In genomic region chr12:41486331-41486730, GRCm38 (mm10) we compare ENCODE assay signal across 8 mouse cellular contexts. TPM values are rescaled to one million over a fixed set of nuclear protein-coding genes. Genes with fewer than 3 reads are reported as not detected.
DNase-seq lines count a peak whose midpoint lies in the region; ATAC-seq and TF ChIP-seq lines count a peak whose summit lies in the region.

Gene Lrrn3, minus strand, starts transcription at chr12:41486431.

- no peak for TF ChIP-seq POLR2A in heart, adult 2 months (IDR thresholded peaks at IDR 0.05; ENCODE audit: insufficient read depth, low read depth, low read length)

- intact Hi-C loops in heart, adult 2 months (cut with DNase I), result loop anchor here (2.0 kb wide), 1 partner anchor 376 kb away; no protein-coding TSS in a partner anchor

- no peaks in the 10 kb centered on the region for H3K9me3 ChIP-seq in forebrain, embryonic 11.5 days (ENCODE audit: control insufficient read depth, low read length)
- H3K9me3 ChIP-seq in limb, embryonic 10.5 days (replicated peaks), result no peaks in the 10 kb centered on the region
- H3K9me3 ChIP-seq in stomach, postnatal 0 days (ENCODE audit: control insufficient read depth, low read length), result no peaks in the 10 kb centered on the region

- no peak for TF ChIP-seq CTCF in heart, adult 2 months (IDR thresholded peaks at IDR 0.05)
- TF ChIP-seq CTCF in stomach, postnatal 0 days (IDR thresholded peaks at IDR 0.05; ENCODE audit: low read depth), result no peak

- peak within 1 kb of the TSS; percentile 40 for H3K4me3 ChIP-seq in heart, adult 2 months
- H3K4me3 ChIP-seq in forebrain, embryonic 11.5 days (ENCODE audit: low read depth, low read length), result peak within 1 kb of the TSS; percentile 28
- H3K4me3 ChIP-seq in limb, embryonic 10.5 days, result peak within 1 kb of the TSS; percentile 47
- H3K4me3 ChIP-seq in stomach, postnatal 0 days (ENCODE audit: low read depth, low read length), result peak within 1 kb of the TSS; percentile 36

- H3K79me2 ChIP-seq in heart, adult 2 months (replicated peaks; ENCODE audit: control insufficient read depth, insufficient read depth, low read length), result no peaks in the 10 kb centered on the region

- peaks cover 1% of the 10 kb centered on the region; the same call in 1 of the 2 replicates for H3K4me1 ChIP-seq in heart, adult 2 months (ENCODE audit: control insufficient read depth, insufficient read depth, low read length)
- peaks cover 12% of the 10 kb centered on the region for H3K4me1 ChIP-seq in forebrain, embryonic 11.5 days (replicated peaks; ENCODE audit: control insufficient read depth, insufficient read depth, low read length)
- H3K4me1 ChIP-seq in limb, embryonic 10.5 days, result peaks cover 39% of the 10 kb centered on the region
- no peaks in the 10 kb centered on the region for H3K4me1 ChIP-seq in stomach, postnatal 0 days (replicated peaks; ENCODE audit: control insufficient read depth, insufficient read depth)

- H3K27me3 ChIP-seq in heart, adult 2 months (ENCODE audit: control insufficient read depth, insufficient read depth, low read length), result no peaks in the 10 kb centered on the region
- no peaks in the 10 kb centered on the region for H3K27me3 ChIP-seq in forebrain, embryonic 11.5 days (ENCODE audit: control insufficient read depth, insufficient read depth, low read length)
- peaks cover 6% of the 10 kb centered on the region; the same call in 1 of the 2 replicates for H3K27me3 ChIP-seq in limb, embryonic 10.5 days (ENCODE audit: low read depth, poor library complexity, severe bottlenecking)
- H3K27me3 ChIP-seq in stomach, postnatal 0 days (ENCODE audit: control insufficient read depth, insufficient read depth, low read length), result no peaks in the 10 kb centered on the region

- H3K9ac ChIP-seq in heart, adult 2 months (ENCODE audit: low read depth, low read length), result no peak within 1 kb of the TSS
- H3K9ac ChIP-seq in forebrain, embryonic 11.5 days (ENCODE audit: low read length), result peak within 1 kb of the TSS; percentile 62
- no peak within 1 kb of the TSS for H3K9ac ChIP-seq in stomach, postnatal 0 days (ENCODE audit: low read length)

- WGBS in heart, adult 2 months, result 100% methylated on average over 1 of the region's 1 CpGs
- WGBS in forebrain, embryonic 11.5 days, result 100% methylated on average over 1 of the region's 1 CpGs
- 93% methylated on average over 1 of the region's 1 CpGs for WGBS in limb, embryonic 10.5 days
- 95% methylated on average over 1 of the region's 1 CpGs for WGBS in stomach, postnatal 0 days

- DNase-seq in heart, adult 2 months, result no peak
- DNase-seq in heart, adult 9 months (ENCODE audit: low spot score in 2 of 2), result no peak
- peak; percentile 5 for DNase-seq in CD4-positive, CD25-positive, alpha-beta regulatory T cell, adult 2 months (ENCODE audit: low read depth, low spot score)
- no peak for DNase-seq in forebrain, embryonic 11.5 days (ENCODE audit: low spot score)
- no peak for DNase-seq in limb, embryonic 10.5 days (ENCODE audit: low spot score)
- no peak for DNase-seq in stomach, postnatal 0 days (ENCODE audit: low spot score)
- no peak for DNase-seq in gastrocnemius, adult 18-20 months (ENCODE audit: low spot score)

- ATAC-seq in forebrain, embryonic 11.5 days (replicated peaks; ENCODE audit: low FRiP score), result no peak
- no peak for ATAC-seq in stomach, postnatal 0 days (ENCODE audit: low FRiP score, low TSS enrichment)
- no peak for ATAC-seq in megakaryocyte progenitor cell, adult 5-6 weeks (replicated peaks; ENCODE audit: poor library complexity)

- peak within 1 kb of the TSS; percentile 55 for H3K4me2 ChIP-seq in forebrain, embryonic 11.5 days (ENCODE audit: low read depth, low read length, severe bottlenecking)
- peak within 1 kb of the TSS; percentile 53 for H3K4me2 ChIP-seq in stomach, postnatal 0 days (replicated peaks; ENCODE audit: low read depth)

- H3K27ac ChIP-seq in heart, adult 2 months, result no peak within 1 kb of the TSS
- H3K27ac ChIP-seq in forebrain, embryonic 11.5 days (ENCODE audit: low read depth, low read length), result no peak within 1 kb of the TSS
- H3K27ac ChIP-seq in limb, embryonic 10.5 days, result peak within 1 kb of the TSS; percentile 62
- H3K27ac ChIP-seq in stomach, postnatal 0 days (replicated peaks), result no peak within 1 kb of the TSS

- TF ChIP-seq EP300 in heart, adult 2 months (IDR thresholded peaks at IDR 0.05; ENCODE audit: insufficient read depth, low read depth, low read length), result no peak
- TF ChIP-seq EP300 in stomach, postnatal 0 days (optimal IDR thresholded peaks at IDR 0.05), result no peak

- no peaks in the 10 kb centered on the region for H3K36me3 ChIP-seq in heart, adult 2 months (ENCODE audit: control insufficient read depth, insufficient read depth, low read length)
- no peaks in the 10 kb centered on the region for H3K36me3 ChIP-seq in forebrain, embryonic 11.5 days (ENCODE audit: control insufficient read depth, insufficient read depth, low read length)
- no peaks in the 10 kb centered on the region for H3K36me3 ChIP-seq in limb, embryonic 10.5 days
- H3K36me3 ChIP-seq in stomach, postnatal 0 days (ENCODE audit: control insufficient read depth, insufficient read depth, low read length), result no peaks in the 10 kb centered on the region

RNA-seq across cellular contexts. Expression of gene Lrrn3, which starts in this region (rescaled TPM):
- total RNA-seq in heart, adult 2 months (2021), result under 1 TPM; 0.10 to 0.57 TPM
- polyA plus RNA-seq in heart, adult 2 months (2012; rRNA removed), result 0.16 and 0.26 TPM in 2 replicates
- polyA plus RNA-seq in forebrain, embryonic 11.5 days (2014; fragmentation: Nextera tagmentation; extraction: Ambion mirVana), result 23.5 and 24.0 TPM in 2 replicates
- polyA plus RNA-seq in limb, embryonic 10.5 days (2016; fragmentation: Nextera tagmentation; extraction: Ambion mirVana), result 1.3 and 1.9 TPM in 2 replicates
- polyA plus RNA-seq in stomach, postnatal 0 days (2015; fragmentation: Nextera tagmentation; extraction: Ambion mirVana), result 3.3 and 3.8 TPM in 2 replicates
- 0.15 TPM in 1 of 2 replicates, not detected in the other for total RNA-seq in megakaryocyte progenitor cell, adult 5-6 weeks (2015)
- total RNA-seq in megakaryocyte progenitor cell, adult 5-6 weeks (2017), result 0.30 and 0.58 TPM in 2 replicates
- total RNA-seq in gastrocnemius, adult 18-20 months (2021), result under 1 TPM; 0.23 to 0.24 TPM
